Mouse (Mus musculus): ENCODE results near the gene Podn.

GRCm38 (mm10) chr4:108051687-108052274 is 44.5 kb downstream of the Podn start:
- no peak for TF ChIP-seq CTCF (conservative IDR thresholded peaks at IDR 0.05; ENCODE audit: insufficient read depth, insufficient read length, low read depth, low read length)
- TF ChIP-seq POLR2A (IDR thresholded peaks at IDR 0.05; ENCODE audit: low read depth, low read length), result no peak
